Mouse (Mus musculus): Measurements from ENCODE around the gene Slitrk5.

DNA sequence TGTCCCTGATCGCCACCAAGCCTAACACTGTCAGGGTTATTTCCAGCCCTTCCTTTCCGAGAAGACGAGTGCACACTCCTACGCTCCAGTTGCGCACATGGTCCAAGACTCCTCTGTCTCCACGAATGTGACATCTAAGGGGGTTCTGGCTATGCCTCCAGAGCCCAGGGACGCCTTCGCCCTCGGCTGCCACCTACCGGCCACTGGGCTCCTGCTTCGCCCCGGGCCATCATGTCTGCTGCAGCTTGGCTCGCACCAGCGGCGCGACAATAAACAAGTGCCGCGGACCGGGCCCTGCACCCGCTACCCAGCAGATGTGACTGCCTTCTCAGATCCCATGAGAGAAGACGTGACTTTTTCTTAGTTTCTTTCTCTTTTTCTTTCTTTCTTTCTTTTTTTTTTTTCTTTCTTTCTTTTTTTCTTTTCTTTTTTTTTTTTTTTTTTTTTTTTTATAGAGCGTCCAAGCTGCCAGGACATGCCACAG lies at the start of gene Slitrk5:
- no peak for TF ChIP-seq FLI1 (IDR thresholded peaks at IDR 0.05; ENCODE audit: low read length)
- TF ChIP-seq GATA1 (IDR thresholded peaks at IDR 0.05; ENCODE audit: borderline replicate concordance, low read length) = no peak

Data from megakaryocyte, embryonic 14.5 days (primary cell).